Mouse (Mus musculus): ENCODE data around the gene Skil. TPM values are rescaled to one million over a fixed set of nuclear protein-coding genes. Genes with fewer than 3 reads are reported as not detected.
A peak's percentile ranks its signal among the peaks of the same experiment; 100 is the strongest.

Gene Skil
- total and polyA plus RNA-seq, 2 experiments from 2014 or later, result 28.5 to 39.4 TPM

GRCm38 (mm10) chr3:31095491-31096154 lies 765 bp downstream of the Skil start:
- H3K4me1 ChIP-seq (ENCODE audit: insufficient read depth, low read length), result peaks cover 13% of the 10 kb centered on the region
- peak; percentile 64 for DNase-seq (ENCODE audit: low spot score)
- H3K36me3 ChIP-seq (ENCODE audit: insufficient read depth, low read length), result peaks cover 2% of the 10 kb centered on the region; the same call in 1 of the 2 replicates
- no peaks in the 10 kb centered on the region for H3K9me3 ChIP-seq (ENCODE audit: low read length)
- H3K27ac ChIP-seq (ENCODE audit: low read depth, low read length), result peak overlapping the region; percentile 99
- WGBS, result under 1% methylated on average over 29 of the region's 33 CpGs
- no peak for TF ChIP-seq CTCF (IDR thresholded peaks at IDR 0.05)
- peak; percentile 1 for ATAC-seq (ENCODE audit: low FRiP score)
- peak overlapping the region; percentile 79 for H3K4me2 ChIP-seq (ENCODE audit: low read depth, low read length, poor library complexity, severe bottlenecking)
- peak overlapping the region; percentile 100 for H3K4me3 ChIP-seq (ENCODE audit: low read depth, low read length)
- no peaks in the 10 kb centered on the region for H3K27me3 ChIP-seq (ENCODE audit: insufficient read depth, low read length)
- H3K9ac ChIP-seq (replicated peaks; ENCODE audit: low read length, poor library complexity, severe bottlenecking), result peak overlapping the region; percentile 93

- Histone ChIP-seq H3K27ac (ENCODE audit: low read depth, low read length) (peak overlapping the region; percentile 99; the same call in 1 of the 2 replicates), H3K9ac (replicated peaks; ENCODE audit: low read length, poor library complexity, severe bottlenecking) (peak overlapping the region; percentile 93), H3K36me3 (ENCODE audit: insufficient read depth, low read length) (peaks cover 2% of the 10 kb centered on the region; the same call in 1 of the 2 replicates), H3K9me3 (ENCODE audit: low read length) (no peaks in the 10 kb centered on the region), H3K4me3 (ENCODE audit: low read depth, low read length) (peak overlapping the region; percentile 100), H3K27me3 (ENCODE audit: insufficient read depth, low read length) (no peaks in the 10 kb centered on the region), H3K4me1 (ENCODE audit: insufficient read depth, low read length) (peaks cover 17% of the 10 kb centered on the region), H3K4me2 (ENCODE audit: low read depth, low read length, poor library complexity, severe bottlenecking) (peak overlapping the region; percentile 79)
- DNase-seq (ENCODE audit: low spot score) (no peak), ATAC-seq (ENCODE audit: low FRiP score) (no peak)
- 36% methylated on average over 10 of the region's 10 CpGs for WGBS
- TF ChIP-seq CTCF (IDR thresholded peaks at IDR 0.05), result no peak
Measured at GRCm38 (mm10) chr3:31096155-31097101, 1.6 kb downstream of the Skil start.

- Histone ChIP-seq H3K9me3 (ENCODE audit: low read length) (no peaks in the 10 kb centered on the region), H3K27me3 (ENCODE audit: insufficient read depth, low read length) (no peaks in the 10 kb centered on the region), H3K36me3 (ENCODE audit: insufficient read depth, low read length) (peaks cover 2% of the 10 kb centered on the region; the same call in 1 of the 2 replicates), H3K4me3 (ENCODE audit: low read depth, low read length) (no peak overlapping the region), H3K4me1 (ENCODE audit: insufficient read depth, low read length) (peaks cover 17% of the 10 kb centered on the region), H3K9ac (replicated peaks; ENCODE audit: low read length, poor library complexity, severe bottlenecking) (no peak overlapping the region), H3K4me2 (ENCODE audit: low read depth, low read length, poor library complexity, severe bottlenecking) (peak overlapping the region; percentile 16), H3K27ac (ENCODE audit: low read depth, low read length) (no peak overlapping the region)
- WGBS, result 82% methylated on average over 13 of the region's 13 CpGs
- ATAC-seq (ENCODE audit: low FRiP score) (no peak), DNase-seq (ENCODE audit: low spot score) (no peak)
- TF ChIP-seq CTCF (IDR thresholded peaks at IDR 0.05), result no peak
Measured at GRCm38 (mm10) chr3:31097102-31097720, 2.4 kb downstream of the Skil start.

DNA sequence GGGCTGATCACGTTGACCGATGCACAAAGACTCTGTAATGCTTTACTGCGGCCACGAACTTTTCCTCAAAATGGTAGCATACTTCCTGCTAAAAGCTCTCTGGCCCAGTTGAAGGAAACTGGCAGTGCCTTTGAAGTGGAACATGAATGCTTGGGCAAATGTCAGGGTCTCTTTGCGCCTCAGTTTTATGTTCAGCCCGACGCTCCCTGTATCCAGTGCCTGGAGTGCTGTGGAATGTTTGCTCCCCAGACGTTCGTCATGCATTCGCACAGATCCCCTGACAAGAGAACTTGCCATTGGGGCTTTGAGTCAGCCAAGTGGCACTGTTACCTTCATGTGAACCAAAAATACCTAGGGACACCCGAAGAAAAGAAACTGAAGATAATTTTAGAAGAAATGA lies 3.1 kb downstream of the Skil start:
- H3K9ac ChIP-seq (replicated peaks; ENCODE audit: low read length, poor library complexity, severe bottlenecking), result no peak overlapping the region
- no peak for ATAC-seq (ENCODE audit: low FRiP score)
- H3K27ac ChIP-seq (ENCODE audit: low read depth, low read length), result no peak overlapping the region
- H3K4me2 ChIP-seq (ENCODE audit: low read depth, low read length, poor library complexity, severe bottlenecking), result peak overlapping the region; percentile 16; the same call in 1 of the 2 replicates
- no peak overlapping the region for H3K4me3 ChIP-seq (ENCODE audit: low read depth, low read length)
- no peaks in the 10 kb centered on the region for H3K9me3 ChIP-seq (ENCODE audit: low read length)
- TF ChIP-seq CTCF (IDR thresholded peaks at IDR 0.05), result no peak
- no peak for DNase-seq (ENCODE audit: low spot score)
- H3K27me3 ChIP-seq (ENCODE audit: insufficient read depth, low read length), result no peaks in the 10 kb centered on the region
- 60% methylated on average over 11 of the region's 11 CpGs for WGBS
- peaks cover 2% of the 10 kb centered on the region; the same call in 1 of the 2 replicates for H3K36me3 ChIP-seq (ENCODE audit: insufficient read depth, low read length)
- H3K4me1 ChIP-seq (ENCODE audit: insufficient read depth, low read length), result peaks cover 17% of the 10 kb centered on the region

DNA sequence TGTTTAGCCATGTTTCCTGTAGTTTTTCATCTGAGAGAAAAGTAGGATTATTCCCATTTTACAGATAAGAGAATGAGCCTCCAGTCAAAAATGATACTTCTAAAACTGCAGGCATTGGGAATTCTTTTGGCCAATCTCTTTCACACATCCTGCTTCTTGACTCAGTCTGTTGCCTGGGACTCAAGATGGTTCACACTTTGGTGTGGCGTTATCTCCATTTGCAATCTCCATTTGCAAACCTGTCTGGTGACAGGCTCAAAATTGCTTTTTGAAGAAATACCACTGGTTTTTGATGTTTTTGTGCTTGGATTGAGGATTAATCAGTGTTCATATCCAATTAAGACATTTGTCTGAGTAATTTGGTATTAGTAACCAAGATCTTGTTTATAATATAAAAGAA lies 3.7 kb downstream of the Skil start:
- Histone ChIP-seq H3K9me3 (ENCODE audit: low read length) (no peaks in the 10 kb centered on the region), H3K4me3 (ENCODE audit: low read depth, low read length) (no peak overlapping the region), H3K4me2 (ENCODE audit: low read depth, low read length, poor library complexity, severe bottlenecking) (peak overlapping the region; percentile 16), H3K9ac (replicated peaks; ENCODE audit: low read length, poor library complexity, severe bottlenecking) (no peak overlapping the region), H3K36me3 (ENCODE audit: insufficient read depth, low read length) (peaks cover 2% of the 10 kb centered on the region; the same call in 1 of the 2 replicates), H3K4me1 (ENCODE audit: insufficient read depth, low read length) (peaks cover 17% of the 10 kb centered on the region), H3K27me3 (ENCODE audit: insufficient read depth, low read length) (no peaks in the 10 kb centered on the region), H3K27ac (ENCODE audit: low read depth, low read length) (no peak overlapping the region)
- TF ChIP-seq CTCF (IDR thresholded peaks at IDR 0.05), result no peak
- ATAC-seq (ENCODE audit: low FRiP score) (no peak), DNase-seq (ENCODE audit: low spot score) (no peak)
- WGBS, result 78% methylated on average over 1 of the region's 1 CpGs
